Mouse (Mus musculus) myocyte (in vitro differentiated cells): ENCODE results near the gene Igfals. TPM values are rescaled to one million over a fixed set of nuclear protein-coding genes. Genes with fewer than 3 reads are reported as not detected.

Source experiments
- H3K27me3 ChIP-seq: one replicate; pipeline ENCODE4 v1.6.1; 2011; ENCODE audit not compliant: control insufficient read depth, insufficient read depth, insufficient read length
- H3K36me3 ChIP-seq: one replicate; pipeline ENCODE4 v1.6.1; 2011; ENCODE audit not compliant: control insufficient read depth, insufficient read depth
- H3K4me2 ChIP-seq: one replicate; pipeline ENCODE4 v1.6.1; 2011; ENCODE audit warnings: low read depth, control low read depth
- H3K4me3 ChIP-seq: one replicate; pipeline ENCODE4 v1.5.1; 2011; ENCODE audit warnings: mild to moderate bottlenecking, control low read depth, moderate library complexity
- H3K79me2 ChIP-seq: one replicate; pipeline ENCODE4 v1.6.1; 2011; ENCODE audit not compliant: control insufficient read depth, insufficient read depth
- H3ac ChIP-seq: one replicate; pipeline ENCODE4 v1.6.1; 2011; ENCODE audit not compliant: control insufficient read depth, insufficient read length
- CEBPB ChIP-seq: IDR thresholded peaks from 2 replicates; pipeline ENCODE4 v1.6.1; 2011; ENCODE audit warnings: mild to moderate bottlenecking, moderate library complexity; ENCODE audit not compliant: poor library complexity, insufficient read depth, severe bottlenecking
- E2F4 ChIP-seq: IDR thresholded peaks from one replicate; pipeline ENCODE4 v1.6.1; 2011; ENCODE audit warnings: mild to moderate bottlenecking, control low read depth, moderate library complexity; ENCODE audit not compliant: insufficient read depth
- MAX ChIP-seq: IDR thresholded peaks from one replicate; pipeline ENCODE4 v1.6.1; 2011; ENCODE audit warnings: low read depth, mild to moderate bottlenecking, control low read depth
- MYOD1 ChIP-seq, 3 experiments: IDR thresholded peaks; one replicate each; pipeline ENCODE4 v1.6.1; 2011; ENCODE audit warnings: control low read depth in 2 of 3, low read depth in 2 of 3, mild to moderate bottlenecking in 2 of 3, moderate library complexity in 1 of 3; ENCODE audit not compliant: insufficient read length in 2 of 3, control insufficient read depth in 1 of 3
- MYOG ChIP-seq, 3 experiments: IDR thresholded peaks; one replicate each; pipeline ENCODE4 v1.6.1; 2011; ENCODE audit warnings: control low read depth in 2 of 3, low read depth in 2 of 3, mild to moderate bottlenecking in 2 of 3; ENCODE audit not compliant: insufficient read length in 2 of 3, control insufficient read depth in 1 of 3, insufficient read depth in 1 of 3
- POLR2A ChIP-seq: IDR thresholded peaks from one replicate; pipeline ENCODE4 v1.6.1; 2011; ENCODE audit warnings: low read depth, mild to moderate bottlenecking, control low read depth, moderate library complexity; ENCODE audit not compliant: insufficient read length
- POLR2AphosphoS2 ChIP-seq: IDR thresholded peaks from one replicate; pipeline ENCODE4 v1.6.1; 2011; ENCODE audit warnings: low read depth, control low read depth; ENCODE audit not compliant: insufficient read length
- REST ChIP-seq: IDR thresholded peaks from one replicate; pipeline ENCODE4 v1.6.1; 2011; ENCODE audit warnings: mild to moderate bottlenecking, control low read depth, moderate library complexity; ENCODE audit not compliant: insufficient read depth, insufficient read length
- SRF ChIP-seq: IDR thresholded peaks from one replicate; pipeline ENCODE4 v1.6.1; 2011; ENCODE audit warnings: low read depth; ENCODE audit not compliant: control insufficient read depth, insufficient read length
- TCF12 ChIP-seq: IDR thresholded peaks from one replicate; pipeline ENCODE4 v1.6.1; 2011; ENCODE audit warnings: mild to moderate bottlenecking, control low read depth; ENCODE audit not compliant: poor library complexity, insufficient read depth, severe bottlenecking
- TCF3 ChIP-seq: IDR thresholded peaks from one replicate; pipeline ENCODE4 v1.6.1; 2011; ENCODE audit warnings: low read depth, control low read depth; ENCODE audit not compliant: insufficient read length
- USF1 ChIP-seq: IDR thresholded peaks from one replicate; pipeline ENCODE4 v1.6.1; 2011; ENCODE audit warnings: low read depth, mild to moderate bottlenecking, control low read depth, moderate library complexity
- polyA plus RNA-seq: library from polyadenylated mRNA; unstranded; fragments of >200 nt; fragmentation: generic; extraction: Trizol; gene quantifications from one replicate; pipeline ENCODE4 v1.2.1, GENCODE M21; 2012; ENCODE audit warnings: missing spikeins

Gene Igfals
- polyA plus RNA-seq, 1 experiment = not detected

GRCm38 (mm10) chr17:24913984-24914383 is 48.2 kb downstream of the Igfals start:
- no peak for TF ChIP-seq MYOD1 (IDR thresholded peaks at IDR 0.05; ENCODE audit: control insufficient read depth in 1 of 3, insufficient read length in 2 of 3, low read depth in 2 of 3)
- no peak for TF ChIP-seq TCF3
- Histone ChIP-seq H3ac (no peak overlapping the region), H3K79me2 (no peaks in the 10 kb centered on the region), H3K4me2 (no peak overlapping the region), H3K36me3 (peaks cover 73% of the 10 kb centered on the region), H3K4me3 (no peak overlapping the region), H3K27me3 (no peaks in the 10 kb centered on the region)

GRCm38 (mm10) chr17:24923246-24923645 is 57.4 kb downstream of the Igfals start:
- TF ChIP-seq E2F4 (no peak), USF1 (no peak), REST (no peak), CEBPB (no peak), POLR2A (no peak), POLR2AphosphoS2 (no peak), SRF (no peak), TCF12 (no peak), MYOD1 (IDR thresholded peaks at IDR 0.05; ENCODE audit: control insufficient read depth in 1 of 3, insufficient read length in 2 of 3, low read depth in 2 of 3) (no peak), TCF3 (no peak), MAX (no peak), MYOG (IDR thresholded peaks at IDR 0.05; ENCODE audit: control insufficient read depth in 1 of 3, insufficient read depth in 1 of 3, insufficient read length in 2 of 3, low read depth in 2 of 3) (no peak)
- H3K27me3 ChIP-seq = no peaks in the 10 kb centered on the region

GRCm38 (mm10) chr17:24929506-24929905 is 63.7 kb downstream of the Igfals start:
- Histone ChIP-seq H3K27me3 (no peaks in the 10 kb centered on the region), H3K4me2 (peak overlapping the region; percentile 70), H3K4me3 (no peak overlapping the region), H3ac (no peak overlapping the region), H3K79me2 (peaks cover 85% of the 10 kb centered on the region), H3K36me3 (peaks cover 26% of the 10 kb centered on the region)
- TF ChIP-seq POLR2A = no peak
- TF ChIP-seq USF1 = no peak
- TF ChIP-seq TCF12 = no peak
- TF ChIP-seq E2F4 = no peak
- TF ChIP-seq REST = no peak
- TF ChIP-seq SRF = no peak
- TF ChIP-seq MAX = no peak
- no peak for TF ChIP-seq MYOD1 (IDR thresholded peaks at IDR 0.05; ENCODE audit: control insufficient read depth in 1 of 3, insufficient read length in 2 of 3, low read depth in 2 of 3)
- TF ChIP-seq CEBPB = no peak

More at GRCm38 (mm10) chr17:24923246-24923645, 57.4 kb downstream of the Igfals start:
- H3ac ChIP-seq = no peak overlapping the region
- no peak overlapping the region for H3K4me3 ChIP-seq
- peaks cover 39% of the 10 kb centered on the region for H3K79me2 ChIP-seq
- H3K36me3 ChIP-seq = peaks cover 79% of the 10 kb centered on the region
- no peak overlapping the region for H3K4me2 ChIP-seq

Other genes starting within 250 kb of the Igfals start
- gene Tsc2, start 233.4 kb upstream of the Igfals start, polyA plus RNA-seq = 49.5 TPM
- gene Nthl1, start 233.3 kb upstream of the Igfals start, polyA plus RNA-seq = 20.2 TPM
- 19.1 TPM for gene Slc9a3r2, start 215.7 kb upstream of the Igfals start, polyA plus RNA-seq
- gene Npw, start 207.5 kb upstream of the Igfals start, polyA plus RNA-seq = not detected
- gene Zfp598, start 196.3 kb upstream of the Igfals start, polyA plus RNA-seq = 49.7 TPM
- 0.29 TPM for gene Syngr3, start 176.0 kb upstream of the Igfals start, polyA plus RNA-seq
- gene Gfer, start 169.8 kb upstream of the Igfals start, polyA plus RNA-seq = 47.7 TPM
- 0.54 TPM for gene Noxo1, start 169.8 kb upstream of the Igfals start, polyA plus RNA-seq
- gene Tbl3, start 158.3 kb upstream of the Igfals start, polyA plus RNA-seq = 66.6 TPM
- gene Rnf151, start 147.9 kb upstream of the Igfals start, polyA plus RNA-seq = 0.36 TPM
- gene Rps2, start 147.9 kb upstream of the Igfals start, polyA plus RNA-seq = 178 TPM
- 547 TPM for gene Ndufb10, start 141.5 kb upstream of the Igfals start, polyA plus RNA-seq
- gene Rpl3l, start 138.2 kb upstream of the Igfals start, polyA plus RNA-seq = 1.7 TPM
- gene Msrb1, start 129.4 kb upstream of the Igfals start, polyA plus RNA-seq = 73.9 TPM
- not detected for gene Hs3st6, start 113.0 kb upstream of the Igfals start, polyA plus RNA-seq
- not detected for gene Meiob, start 61.7 kb upstream of the Igfals start, polyA plus RNA-seq
- gene Hagh, start 25.9 kb upstream of the Igfals start, polyA plus RNA-seq = 58.3 TPM
- 9.5 TPM for gene Fahd1, start 15.6 kb upstream of the Igfals start, polyA plus RNA-seq
- gene Nubp2, start 20.4 kb downstream of the Igfals start, polyA plus RNA-seq = 38.5 TPM
- 46.6 TPM for gene Spsb3, start 20.6 kb downstream of the Igfals start, polyA plus RNA-seq
- 12.5 TPM for gene Eme2, start 29.1 kb downstream of the Igfals start, polyA plus RNA-seq
- gene Mrps34, start 29.1 kb downstream of the Igfals start, polyA plus RNA-seq = 142 TPM
- gene Nme3, start 30.5 kb downstream of the Igfals start, polyA plus RNA-seq = 23.7 TPM
- gene Mapk8ip3, start 71.0 kb downstream of the Igfals start, polyA plus RNA-seq = 47.6 TPM
- gene Jpt2, start 94.7 kb downstream of the Igfals start, polyA plus RNA-seq = 16.3 TPM
- gene Cramp1l, start 149.8 kb downstream of the Igfals start, polyA plus RNA-seq = 3.5 TPM
- 8.9 TPM for gene Ift140, start 150.1 kb downstream of the Igfals start, polyA plus RNA-seq
- gene Tmem204, start 217.6 kb downstream of the Igfals start, polyA plus RNA-seq = 0.43 TPM
- 14.4 TPM for gene Telo2, start 250.0 kb downstream of the Igfals start, polyA plus RNA-seq